16 mouse cellular contexts compared by ENCODE assay signal in genomic region chr19:29566512-29566911, GRCm38 (mm10).
"Had no signal": no experiment of that assay in that cellular context is flagged by ENCODE, and none has a peak within 500 bp of the region (broad histone marks: within the 10 kb centered on the region; RNA-seq: fewer than 3 reads in every experiment).

No protein-coding gene starts in this region.

- H3K4me1 ChIP-seq: neural tube, embryonic 13.5 days; neural tube, embryonic 15.5 days; stomach, embryonic 15.5 days had no signal

- H3K27me3 ChIP-seq: neural tube, embryonic 13.5 days; neural tube, embryonic 15.5 days; stomach, embryonic 15.5 days had no signal

- H3K9me3 ChIP-seq: neural tube, embryonic 13.5 days; neural tube, embryonic 15.5 days; stomach, embryonic 15.5 days had no signal

- DNase-seq: retina, postnatal 1 day; right cerebral cortex, adult 18-20 months; right cerebral cortex, postnatal 14 days; right cerebral cortex, postnatal 25 days; right cerebral cortex, postnatal 4 days; spleen, adult 18-20 months; thymus, adult 18-20 months; thymus, adult 2 months; thymus, postnatal 14 days; thymus, postnatal 25 days; thymus, postnatal 36 days; thymus, postnatal 4 days had no signal

- H3K9ac ChIP-seq: neural tube, embryonic 13.5 days; neural tube, embryonic 15.5 days; stomach, embryonic 15.5 days had no signal

- H3K27ac ChIP-seq: neural tube, embryonic 13.5 days; neural tube, embryonic 15.5 days; stomach, embryonic 15.5 days; stomach, postnatal 0 days had no signal

- H3K4me3 ChIP-seq: neural tube, embryonic 13.5 days; neural tube, embryonic 15.5 days; stomach, embryonic 15.5 days had no signal
